Mouse (Mus musculus) E14TG2a.4 (cell line): ENCODE data around the gene Scn10a.

Source experiments
- CTCF ChIP-seq: conservative IDR thresholded peaks from 2 replicates; pipeline ENCODE4 v1.5.1; 2014; ENCODE audit warnings: low read length
- NANOG ChIP-seq: IDR thresholded peaks from 2 replicates; pipeline ENCODE4 v1.6.1; 2014; ENCODE audit warnings: borderline replicate concordance, low read length, mixed read lengths
- POU5F1 ChIP-seq: IDR thresholded peaks from 2 replicates; pipeline ENCODE4 v1.6.1; 2014; ENCODE audit warnings: low read length, borderline replicate concordance

GRCm38 (mm10) chr9:119631899-119632533, 87.1 kb downstream of the Scn10a start:
- TF ChIP-seq CTCF (no peak), NANOG (no peak), POU5F1 (no peak)
